Mouse (Mus musculus): Measurements from ENCODE around the gene Galk2.
A peak's percentile ranks its signal among the peaks of the same experiment; 100 is the strongest.

Gene Galk2

GRCm38 (mm10) chr2:125941111-125941785 lies 82.3 kb downstream of the Galk2 start:
- DNase-seq (ENCODE audit: extremely low spot score, low spot score): no peak

GRCm38 (mm10) chr2:125943301-125943700 lies 84.4 kb downstream of the Galk2 start:
- DNase-seq (ENCODE audit: extremely low spot score, low spot score): no peak

GRCm38 (mm10) chr2:125948195-125948594 lies 89.3 kb downstream of the Galk2 start:
- DNase-seq (ENCODE audit: extremely low spot score, low spot score): no peak

DNA sequence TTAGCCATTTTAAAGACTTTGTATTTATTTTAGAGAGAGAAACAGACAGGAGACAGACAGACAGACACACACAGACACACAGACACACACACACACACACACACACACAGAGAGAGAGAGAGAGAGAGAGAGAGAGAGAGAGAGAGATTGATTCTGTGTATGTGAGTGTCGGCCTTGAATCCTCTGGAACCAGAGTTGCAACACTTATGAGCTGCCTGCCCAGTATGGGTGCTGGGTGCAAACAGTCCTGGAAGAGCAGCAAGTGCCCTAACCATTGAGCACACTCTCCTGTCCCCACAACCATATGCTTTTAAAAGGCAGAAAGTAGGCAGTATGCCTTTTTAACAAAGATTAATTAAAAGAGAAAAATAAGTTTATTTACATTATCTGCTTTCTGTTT lies 109.9 kb downstream of the Galk2 start:
- no peak for DNase-seq (ENCODE audit: extremely low spot score, low spot score)

GRCm38 (mm10) chr2:125973207-125973606 lies 114.3 kb downstream of the Galk2 start:
- DNase-seq (ENCODE audit: extremely low spot score, low spot score): peak; percentile 25

DNA sequence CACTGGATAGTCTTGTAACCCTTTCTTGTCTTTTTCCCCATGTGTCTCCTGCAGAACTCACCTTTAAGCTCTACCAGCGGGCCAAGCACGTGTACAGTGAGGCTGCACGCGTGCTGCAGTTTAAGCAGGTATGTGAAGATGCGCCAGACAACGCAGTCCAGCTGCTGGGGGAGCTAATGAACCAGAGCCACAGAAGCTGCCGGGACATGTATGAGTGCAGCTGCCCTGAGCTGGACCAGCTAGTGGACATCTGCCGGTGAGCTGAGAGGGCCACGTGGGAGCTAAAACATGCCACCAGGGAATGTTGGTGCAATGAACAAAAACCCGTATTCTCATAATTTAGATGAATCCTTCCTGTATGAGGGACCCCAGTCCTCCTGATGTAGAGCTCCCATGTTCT lies 116.3 kb downstream of the Galk2 start:
- peak; percentile 11 for DNase-seq (ENCODE audit: extremely low spot score, low spot score)

DNA sequence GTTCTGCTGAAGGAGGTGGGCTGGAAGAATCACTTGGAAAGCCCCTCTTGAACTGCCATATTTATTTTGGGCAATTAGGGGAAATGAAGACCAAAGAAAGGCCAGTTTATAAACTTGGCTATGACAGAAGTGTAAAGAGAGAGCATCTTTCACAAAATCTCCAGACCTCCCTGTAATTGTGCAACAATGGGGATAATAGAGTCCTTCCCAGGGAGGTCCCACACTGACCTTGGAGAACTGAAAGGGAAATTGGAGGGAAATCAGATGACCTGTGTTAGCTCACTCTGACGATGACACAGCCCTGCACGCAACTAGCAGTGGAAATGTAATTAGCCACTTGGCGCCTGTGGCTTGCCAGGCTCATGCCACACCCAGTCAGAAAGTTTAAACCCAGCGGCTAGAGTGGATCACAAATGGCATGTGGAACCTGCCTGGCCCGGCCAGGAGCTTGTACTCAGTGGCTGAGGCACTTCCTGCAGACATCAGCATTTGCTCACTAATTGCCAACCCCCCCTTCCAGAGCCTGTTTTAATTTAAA lies 117.0 kb downstream of the Galk2 start:
- DNase-seq (ENCODE audit: extremely low spot score, low spot score): peak; percentile 12

DNA sequence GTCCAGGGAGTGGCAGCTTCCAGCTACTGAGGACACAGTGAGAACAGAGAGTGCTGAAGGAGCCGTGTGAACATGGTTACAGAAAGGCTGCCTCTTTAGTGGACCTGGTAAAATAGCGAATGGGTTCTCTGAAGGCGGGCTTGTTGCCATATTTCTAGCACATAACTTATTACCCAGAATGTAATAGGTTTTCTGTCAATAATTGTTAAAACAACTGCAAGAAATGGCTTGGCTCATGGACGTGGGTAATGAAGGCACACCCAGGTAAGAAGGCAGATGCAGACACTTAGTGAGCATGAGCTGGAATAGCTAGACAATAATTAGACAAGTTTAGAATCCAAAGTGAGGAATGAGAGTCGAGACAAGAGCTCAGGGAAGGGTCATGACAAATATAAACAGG lies 143.4 kb downstream of the Galk2 start:
- DNase-seq (ENCODE audit: extremely low spot score, low spot score): no peak

DNA sequence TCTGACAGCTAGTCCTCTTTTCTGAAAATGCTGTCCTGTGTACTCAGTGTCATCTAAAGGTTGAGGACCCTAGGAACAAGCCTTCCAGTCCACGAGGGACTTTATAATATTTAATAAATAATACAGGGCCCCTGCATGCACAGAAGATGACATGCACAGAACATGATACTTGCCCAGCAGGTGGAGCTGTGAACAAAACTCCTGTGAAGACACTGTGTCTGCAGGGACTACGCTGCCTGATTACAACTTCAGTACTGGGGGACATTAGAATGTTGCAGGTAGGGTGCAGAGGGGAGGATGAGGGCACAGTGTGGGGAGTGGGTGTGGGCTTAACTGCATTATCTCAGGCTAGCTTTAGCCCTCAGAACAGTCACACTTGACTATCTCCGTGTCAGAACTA lies 147.2 kb downstream of the Galk2 start:
- DNase-seq (ENCODE audit: extremely low spot score, low spot score): peak; percentile 50

- DNase-seq (ENCODE audit: extremely low spot score, low spot score): no peak
Observed at GRCm38 (mm10) chr2:126006742-126007141, 147.8 kb downstream of the Galk2 start.

DNA sequence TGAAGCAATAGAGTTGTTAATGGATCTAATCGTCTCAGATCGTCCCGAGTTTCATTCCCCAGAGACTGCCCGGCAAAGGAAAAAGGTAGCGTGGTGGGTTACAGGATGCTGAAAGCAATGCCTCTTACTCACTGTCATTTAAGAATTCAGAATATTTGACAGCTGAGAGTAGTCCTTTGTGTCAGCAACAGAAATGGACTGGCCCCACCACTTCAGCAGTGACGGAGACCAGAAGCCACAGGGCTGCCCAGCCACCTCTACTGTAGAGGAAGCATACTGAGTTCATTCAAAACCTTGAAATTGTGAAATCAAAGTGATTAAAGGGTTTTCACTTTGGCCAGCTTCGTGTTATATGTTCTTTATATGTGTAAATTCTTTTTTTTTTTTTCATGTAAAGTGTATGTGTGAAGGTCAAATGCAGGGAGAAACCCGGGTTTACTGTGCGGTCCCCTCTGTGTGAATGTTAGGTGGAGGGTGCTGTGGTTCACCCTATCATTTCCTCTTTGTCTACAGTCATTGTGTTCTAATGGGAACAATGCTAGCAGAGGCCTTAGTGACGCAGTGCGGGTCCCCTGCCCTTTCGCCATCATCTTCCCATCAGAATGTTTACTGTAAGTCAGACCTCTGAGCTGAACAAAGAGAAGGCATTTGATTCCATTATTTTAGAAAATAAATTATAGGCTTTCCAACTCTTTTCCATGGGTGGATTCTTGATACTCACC lies 156.2 kb downstream of the Galk2 start:
- DNase-seq (ENCODE audit: extremely low spot score, low spot score): no peak

DNA sequence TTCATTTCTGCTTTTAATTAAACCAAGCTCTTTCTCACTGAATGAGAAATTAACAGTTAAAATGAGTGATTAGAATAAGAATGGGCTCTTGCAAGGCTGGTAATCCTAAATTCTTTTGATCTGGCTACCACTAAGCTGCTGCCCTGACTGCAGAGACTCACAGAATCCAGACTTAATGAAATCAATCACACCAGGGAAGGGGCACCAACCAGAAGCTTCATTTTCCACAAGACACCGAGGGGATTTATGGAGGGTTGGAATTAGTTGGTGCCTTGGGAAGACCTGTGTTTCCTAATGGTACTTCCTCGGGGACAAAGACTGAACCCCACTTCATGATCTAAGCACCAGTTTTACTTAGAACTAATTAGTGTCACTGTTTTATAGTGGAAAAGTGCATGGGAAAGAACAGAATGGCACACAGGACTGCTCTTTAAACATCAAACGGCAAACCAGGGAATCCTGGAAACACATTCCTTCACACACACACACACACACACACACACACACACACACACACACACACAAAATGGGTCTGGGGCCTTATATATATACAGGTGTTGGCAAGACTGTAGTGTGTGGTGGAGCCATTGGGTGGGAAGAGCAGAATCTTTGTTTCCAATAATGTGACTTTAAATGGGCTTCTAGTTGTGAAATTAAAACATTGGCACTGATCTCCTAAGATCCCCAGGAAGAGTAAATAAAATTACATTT lies 157.0 kb downstream of the Galk2 start:
- DNase-seq (ENCODE audit: extremely low spot score, low spot score): no peak

GRCm38 (mm10) chr2:126031186-126031900 lies 172.4 kb downstream of the Galk2 start:
- DNase-seq (ENCODE audit: extremely low spot score, low spot score): no peak

DNA sequence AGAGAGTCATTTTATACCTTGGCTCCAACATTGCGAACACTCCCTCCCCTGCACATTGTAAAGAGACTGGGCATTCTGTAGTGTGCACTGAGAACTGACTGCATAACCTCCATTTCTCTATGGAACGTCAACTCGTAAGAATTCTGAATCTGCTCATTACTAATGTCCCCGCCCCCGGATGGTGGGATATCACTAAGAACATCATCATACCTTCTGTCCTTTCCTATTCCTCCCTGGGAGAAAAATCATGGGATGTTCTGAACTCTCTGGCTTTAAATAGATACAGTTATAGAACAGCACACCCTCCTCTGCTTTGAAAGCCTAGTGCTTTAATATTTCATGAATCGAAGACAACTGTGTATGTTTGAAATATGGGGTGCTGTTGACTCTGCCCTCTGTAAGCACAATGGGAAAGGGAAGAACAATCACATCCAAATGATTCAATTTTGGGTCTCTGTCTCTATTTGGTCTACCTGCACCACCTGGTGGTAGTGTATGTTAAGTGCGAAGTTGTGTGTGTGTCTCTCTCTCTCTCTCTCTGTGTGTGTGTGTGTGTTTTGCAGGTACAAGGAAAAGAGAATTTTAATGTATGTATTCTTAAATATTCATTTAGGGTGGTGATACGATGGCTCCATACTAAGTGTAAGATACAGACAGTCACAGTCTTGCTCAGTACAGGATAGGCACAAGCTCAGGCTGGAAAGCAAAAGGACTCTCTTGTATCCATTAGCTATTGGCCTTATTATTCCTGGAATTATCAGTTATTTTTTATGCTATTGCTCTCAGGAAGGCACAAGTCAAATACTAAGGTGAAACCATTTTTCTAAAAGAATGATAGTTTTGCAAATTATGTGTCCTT lies 174.4 kb downstream of the Galk2 start:
- no peak for DNase-seq (ENCODE audit: extremely low spot score, low spot score)
